Comparison of ENCODE assay signal across 10 mouse cellular contexts in genomic region chr19:46447911-46448310, GRCm38 (mm10). TPM values are rescaled to one million over a fixed set of nuclear protein-coding genes. Genes with fewer than 3 reads are reported as not detected.
DNase-seq lines count a peak whose midpoint lies in the region; ATAC-seq lines count a peak whose summit lies in the region.
"Had no signal": no experiment of that assay in that cellular context is flagged by ENCODE, and none has a peak within 500 bp of the region (broad histone marks: within the 10 kb centered on the region; RNA-seq: fewer than 3 reads in every experiment).

No protein-coding gene starts in this region.

- H3K4me1 ChIP-seq in forebrain, embryonic 12.5 days: peaks cover 50% of the 10 kb centered on the region
- H3K4me1 ChIP-seq in forebrain, embryonic 11.5 days (replicated peaks; ENCODE audit: control insufficient read depth, insufficient read depth, low read length): peaks cover 21% of the 10 kb centered on the region
- peaks cover 73% of the 10 kb centered on the region for H3K4me1 ChIP-seq in embryonic facial prominence, embryonic 10.5 days
- peaks cover 37% of the 10 kb centered on the region for H3K4me1 ChIP-seq in limb, embryonic 13.5 days

- 61% methylated on average over 6 of the region's 6 CpGs for WGBS in forebrain, embryonic 12.5 days
- WGBS in forebrain, embryonic 11.5 days: 58% methylated on average over 6 of the region's 6 CpGs
- 38% methylated on average over 6 of the region's 6 CpGs for WGBS in embryonic facial prominence, embryonic 10.5 days
- 19% methylated on average over 6 of the region's 6 CpGs for WGBS in limb, embryonic 13.5 days

- no peak for DNase-seq in forebrain, embryonic 11.5 days (ENCODE audit: low spot score)
- peak; percentile 37 to 55 for DNase-seq in kidney, postnatal 4 days
- no peak for DNase-seq in kidney, adult 8-10 months
- DNase-seq in embryonic facial prominence, embryonic 10.5 days (ENCODE audit: low spot score): no peak
- DNase-seq in spleen, postnatal 10 days (ENCODE audit: low spot score in 2 of 2): no peak
- DNase-seq in gastrocnemius, postnatal 4 days (ENCODE audit: low spot score in 2 of 2): no peak
- DNase-seq: B cell, adult 2 months; liver, postnatal 0 days had no signal

- no peak overlapping the region for H3K4me3 ChIP-seq in forebrain, embryonic 12.5 days (replicated peaks)
- H3K4me3 ChIP-seq in forebrain, embryonic 11.5 days (ENCODE audit: low read depth, low read length): no peak overlapping the region
- peak overlapping the region; percentile 19; the same call in 1 of the 2 replicates for H3K4me3 ChIP-seq in embryonic facial prominence, embryonic 10.5 days
- no peak overlapping the region for H3K4me3 ChIP-seq in limb, embryonic 13.5 days

- ATAC-seq in forebrain, embryonic 12.5 days (ENCODE audit: low FRiP score): no peak
- ATAC-seq in forebrain, embryonic 11.5 days (replicated peaks; ENCODE audit: low FRiP score): no peak
- ATAC-seq in limb, embryonic 13.5 days (ENCODE audit: low FRiP score, low read depth): peak; percentile 67; the same call in 1 of the 2 replicates
- ATAC-seq: liver, postnatal 0 days had no signal

- H3K4me2 ChIP-seq in forebrain, embryonic 12.5 days: no peak overlapping the region
- no peak overlapping the region for H3K4me2 ChIP-seq in forebrain, embryonic 11.5 days (ENCODE audit: low read depth, low read length, severe bottlenecking)
- peak overlapping the region; percentile 43 for H3K4me2 ChIP-seq in limb, embryonic 13.5 days (replicated peaks)

- peak overlapping the region; percentile 47; the same call in 1 of the 2 replicates for H3K27ac ChIP-seq in forebrain, embryonic 12.5 days
- no peak overlapping the region for H3K27ac ChIP-seq in forebrain, embryonic 11.5 days (ENCODE audit: low read depth, low read length)
- H3K27ac ChIP-seq in embryonic facial prominence, embryonic 10.5 days (replicated peaks): peak overlapping the region; percentile 66; the same call in 1 of the 2 replicates
- peak overlapping the region; percentile 66 for H3K27ac ChIP-seq in limb, embryonic 13.5 days

- H3K9me3 ChIP-seq in forebrain, embryonic 12.5 days: no peaks in the 10 kb centered on the region
- H3K9me3 ChIP-seq in forebrain, embryonic 11.5 days (ENCODE audit: control insufficient read depth, low read length): no peaks in the 10 kb centered on the region
- H3K9me3 ChIP-seq in embryonic facial prominence, embryonic 10.5 days: no peaks in the 10 kb centered on the region
- no peaks in the 10 kb centered on the region for H3K9me3 ChIP-seq in limb, embryonic 13.5 days

- peak overlapping the region; percentile 17; the same call in 1 of the 2 replicates for H3K9ac ChIP-seq in forebrain, embryonic 12.5 days
- H3K9ac ChIP-seq in forebrain, embryonic 11.5 days (ENCODE audit: low read length): no peak overlapping the region
- H3K9ac ChIP-seq in limb, embryonic 13.5 days: peak overlapping the region; percentile 43
- H3K9ac ChIP-seq: liver, postnatal 0 days had no signal

- H3K27me3 ChIP-seq in forebrain, embryonic 12.5 days: no peaks in the 10 kb centered on the region
- H3K27me3 ChIP-seq in forebrain, embryonic 11.5 days (ENCODE audit: control insufficient read depth, insufficient read depth, low read length): no peaks in the 10 kb centered on the region
- no peaks in the 10 kb centered on the region for H3K27me3 ChIP-seq in embryonic facial prominence, embryonic 10.5 days (replicated peaks; ENCODE audit: low read depth, poor library complexity, severe bottlenecking)
- no peaks in the 10 kb centered on the region for H3K27me3 ChIP-seq in limb, embryonic 13.5 days

- H3K36me3 ChIP-seq in forebrain, embryonic 12.5 days (replicated peaks): peaks cover 6% of the 10 kb centered on the region; the same call in 1 of the 2 replicates
- no peaks in the 10 kb centered on the region for H3K36me3 ChIP-seq in forebrain, embryonic 11.5 days (ENCODE audit: control insufficient read depth, insufficient read depth, low read length)
- peaks cover 27% of the 10 kb centered on the region for H3K36me3 ChIP-seq in embryonic facial prominence, embryonic 10.5 days (replicated peaks)
- peaks cover 15% of the 10 kb centered on the region for H3K36me3 ChIP-seq in limb, embryonic 13.5 days

RNA-seq across cellular contexts. Expression of gene Sufu, which starts 51.2 kb away (rescaled TPM):
- 38.7 and 44.1 TPM in 2 replicates for polyA plus RNA-seq in forebrain, embryonic 12.5 days (2016; fragmentation: Nextera tagmentation; extraction: Ambion mirVana)
- polyA plus RNA-seq in forebrain, embryonic 11.5 days (2014; fragmentation: Nextera tagmentation; extraction: Ambion mirVana): 48.3 and 48.6 TPM in 2 replicates
- polyA plus RNA-seq in embryonic facial prominence, embryonic 10.5 days (2016; fragmentation: Nextera tagmentation; extraction: Ambion mirVana): 50.5 and 53.4 TPM in 2 replicates
- 36.4 and 38.8 TPM in 2 replicates for polyA plus RNA-seq in limb, embryonic 13.5 days (2015; fragmentation: Nextera tagmentation; extraction: Ambion mirVana)
- total RNA-seq in gastrocnemius, postnatal 4 days (2021): 10 to 100 TPM; 20.1 to 23.5 TPM

RNA-seq across cellular contexts. Expression of gene Actr1a, which starts 52.4 kb away (rescaled TPM):
- 241 and 254 TPM in 2 replicates for polyA plus RNA-seq in forebrain, embryonic 12.5 days (2016; fragmentation: Nextera tagmentation; extraction: Ambion mirVana)
- polyA plus RNA-seq in forebrain, embryonic 11.5 days (2014; fragmentation: Nextera tagmentation; extraction: Ambion mirVana): 204 and 232 TPM in 2 replicates
- 164 and 170 TPM in 2 replicates for polyA plus RNA-seq in embryonic facial prominence, embryonic 10.5 days (2016; fragmentation: Nextera tagmentation; extraction: Ambion mirVana)
- 145 and 152 TPM in 2 replicates for polyA plus RNA-seq in limb, embryonic 13.5 days (2015; fragmentation: Nextera tagmentation; extraction: Ambion mirVana)
- 10 to 100 TPM; 80.8 to 88.7 TPM for total RNA-seq in gastrocnemius, postnatal 4 days (2021)

RNA-seq across cellular contexts. Expression of gene Trim8, which starts 53.6 kb away (rescaled TPM):
- polyA plus RNA-seq in forebrain, embryonic 12.5 days (2016; fragmentation: Nextera tagmentation; extraction: Ambion mirVana): 33.9 and 35.1 TPM in 2 replicates
- 30.7 and 39.5 TPM in 2 replicates for polyA plus RNA-seq in forebrain, embryonic 11.5 days (2014; fragmentation: Nextera tagmentation; extraction: Ambion mirVana)
- polyA plus RNA-seq in embryonic facial prominence, embryonic 10.5 days (2016; fragmentation: Nextera tagmentation; extraction: Ambion mirVana): 19.5 and 20.9 TPM in 2 replicates
- polyA plus RNA-seq in limb, embryonic 13.5 days (2015; fragmentation: Nextera tagmentation; extraction: Ambion mirVana): 13.6 and 14.2 TPM in 2 replicates
- total RNA-seq in gastrocnemius, postnatal 4 days (2021): 10 to 100 TPM; 40.4 to 41.4 TPM

Comparison
In these comparisons a context has a peak if more than half of its experiments do, and no peak if none do; other contexts are left out.
1. DNase-seq: peak in kidney, postnatal 4 days (2 of 2); none in forebrain, embryonic 11.5 days (single experiment), kidney, adult 8-10 months (0 of 2), embryonic facial prominence, embryonic 10.5 days (single experiment), spleen, postnatal 10 days (0 of 2) and gastrocnemius, postnatal 4 days (0 of 2).